Mouse (Mus musculus) right cerebral cortex, adult 2 months (tissue): ENCODE data around the gene Sept12.

ENCODE experiments used
- DNase-seq, 2 experiments: peaks; one replicate each; pipeline ENCODE4 v3.0.0; 2021 to 2022; ENCODE audit warnings: low spot score in 2 of 2

The Sept12 gene

DNA sequence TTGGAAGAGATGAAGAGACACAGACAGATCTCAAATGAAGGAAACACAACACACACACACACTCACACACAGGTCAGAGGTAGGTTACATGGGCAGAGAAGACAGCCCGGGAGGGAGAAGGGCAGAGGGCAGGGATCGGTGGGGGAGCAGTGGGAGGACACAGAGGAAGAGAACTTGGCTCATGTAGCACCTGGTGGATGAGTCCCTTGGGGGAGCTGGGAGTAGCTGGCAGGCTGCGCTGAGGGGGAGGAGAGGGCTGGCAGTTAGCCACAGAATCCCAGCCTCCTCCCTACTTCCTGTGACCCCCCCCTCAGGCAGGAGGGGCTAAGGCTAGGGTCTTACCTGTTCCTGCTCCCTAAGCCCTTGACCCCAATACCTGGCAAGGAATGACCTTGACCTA, at the start of gene Sept12:
Gene Sept12, minus strand, starts transcription at position 300 of the 400 bp plus-strand sequence.
- DNase-seq: no peak

- DNase-seq: no peak
Measured at GRCm38 (mm10) chr16:5045322-5045721, 47.7 kb upstream of the Sept12 start.

DNA sequence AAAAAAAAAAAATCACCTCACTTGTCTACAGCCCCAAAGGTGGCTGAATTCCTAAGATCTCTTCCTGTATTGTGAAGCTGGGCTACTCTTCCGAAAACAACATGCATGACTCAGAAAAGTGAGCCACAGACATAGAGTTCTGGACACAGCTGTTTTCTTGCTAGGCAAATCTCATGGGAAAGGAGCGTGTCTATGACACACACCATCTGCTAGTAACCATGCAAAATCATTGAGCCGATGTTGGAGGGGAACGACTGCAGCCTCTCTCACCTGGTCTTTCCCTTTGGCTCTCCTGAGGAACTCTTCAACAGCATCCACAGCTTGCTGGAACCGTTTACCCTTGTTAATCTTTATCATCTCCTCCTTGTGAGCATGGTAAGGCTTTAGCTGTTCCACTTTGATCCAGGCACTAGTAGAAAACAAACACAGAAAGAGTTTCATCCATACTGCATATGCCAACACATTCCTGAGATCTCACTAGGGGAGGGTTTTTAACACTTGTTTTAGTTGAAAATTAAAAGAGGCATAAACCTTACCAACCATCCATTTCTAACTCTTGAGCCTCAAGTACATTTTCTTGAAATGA, 39.1 kb upstream of the Sept12 start:
- no peak for DNase-seq

DNA sequence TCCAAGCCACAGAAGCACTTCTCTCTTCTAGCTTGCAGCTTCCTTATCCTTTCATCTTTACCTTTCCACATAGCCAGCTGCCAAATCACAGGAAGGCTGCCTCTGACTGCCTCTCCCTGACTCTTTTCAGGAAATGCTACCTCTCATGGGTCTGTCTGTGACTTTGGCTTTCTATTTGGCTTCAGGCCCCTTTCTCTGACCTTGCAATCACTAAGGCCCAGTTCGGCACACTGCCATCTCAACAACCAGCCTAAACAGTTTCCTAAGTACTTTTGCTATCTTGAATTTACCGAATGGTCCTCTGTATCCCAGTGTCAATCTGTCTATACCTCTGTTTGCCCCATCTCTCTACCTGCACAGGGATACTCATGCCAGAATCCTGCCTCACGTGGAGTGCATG, 37.9 kb upstream of the Sept12 start:
- DNase-seq: no peak

DNA sequence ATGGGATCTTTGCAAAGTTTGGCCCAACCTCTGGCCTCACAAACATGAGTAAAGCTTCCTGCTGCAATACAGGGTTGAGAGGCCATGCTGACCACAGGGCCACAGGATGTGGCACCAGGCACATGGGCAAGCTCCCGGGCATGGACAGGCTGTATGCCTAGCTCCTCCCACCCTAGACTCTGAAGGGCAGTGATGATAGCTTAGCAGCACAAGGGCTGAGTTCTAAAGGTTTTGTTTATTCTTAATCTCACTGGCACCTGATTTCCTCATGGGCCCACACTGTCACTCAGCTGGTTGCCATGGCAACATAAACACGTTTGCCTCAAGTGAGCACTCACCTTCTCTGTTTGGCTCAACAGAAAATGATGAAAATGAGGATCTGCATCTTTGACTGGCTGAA, 32.2 kb upstream of the Sept12 start:
- DNase-seq: no peak

DNA sequence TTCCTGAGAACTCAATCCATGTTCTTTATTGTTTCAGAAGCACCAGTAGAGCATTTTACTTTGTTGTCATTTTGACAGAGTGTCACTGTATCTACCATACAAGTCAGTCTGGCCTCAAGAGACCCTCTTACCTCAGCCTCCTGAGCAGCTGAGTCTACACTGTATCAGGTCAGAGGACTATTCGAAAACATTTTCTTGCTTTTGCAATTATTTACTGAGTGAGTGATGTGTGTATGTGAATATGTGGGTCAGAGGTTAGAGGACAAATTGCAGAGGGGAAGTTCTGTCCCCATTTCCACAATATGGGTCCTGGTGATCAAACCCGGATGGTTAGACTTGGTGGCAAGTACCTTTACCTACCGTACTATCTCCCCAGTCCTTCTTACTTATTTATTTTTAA, 26.4 kb upstream of the Sept12 start:
- no peak for DNase-seq

- no peak for DNase-seq
Measured at GRCm38 (mm10) chr16:5014578-5014977, 16.9 kb upstream of the Sept12 start.

DNA sequence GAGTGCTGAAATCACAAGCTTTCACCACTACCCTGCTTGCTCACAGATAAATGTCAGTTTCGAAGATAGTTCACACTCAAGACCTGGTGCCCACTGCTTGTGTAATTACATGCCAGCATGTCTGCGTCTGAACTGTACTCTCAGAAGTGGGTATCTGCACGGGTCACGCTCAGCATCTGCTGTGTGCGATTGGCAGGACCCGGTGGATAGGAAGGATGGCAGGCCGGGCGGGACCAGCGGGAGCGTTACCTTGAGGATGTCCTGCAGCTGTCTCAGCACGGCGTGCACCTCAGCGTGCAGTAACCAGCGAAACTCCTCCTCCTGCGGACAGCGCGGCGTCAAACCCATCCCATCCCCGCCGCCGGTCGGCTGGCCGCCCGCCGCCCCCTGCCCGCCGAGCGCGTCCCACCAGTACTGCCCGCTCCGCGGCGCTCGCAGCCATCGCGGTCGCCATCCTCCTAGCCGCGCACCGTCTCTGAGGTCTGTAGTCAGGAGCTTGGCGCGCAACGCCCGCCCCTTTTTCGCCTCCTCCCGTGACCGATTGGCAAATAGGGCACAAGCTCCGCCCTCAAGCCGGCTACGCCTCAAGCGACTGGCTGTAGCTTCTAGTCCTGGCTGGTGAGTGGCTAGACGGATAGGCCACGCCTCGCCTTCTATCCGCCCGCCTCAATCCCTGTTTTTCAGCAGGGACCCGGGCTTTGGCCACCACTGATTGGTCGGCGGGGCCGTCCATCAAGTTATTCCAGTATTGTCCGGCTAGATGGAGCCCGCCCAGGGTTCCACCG, 15.6 kb upstream of the Sept12 start, which contains the start of gene Rogdi:
Gene Rogdi, minus strand, starts transcription at position 500 of the 785 bp plus-strand sequence.
- DNase-seq: peak; percentile 99

GRCm38 (mm10) chr16:5012036-5013005, 14.7 kb upstream of the Sept12 start:
- peak in 1 of 2 experiments; percentile 20 for DNase-seq

DNA sequence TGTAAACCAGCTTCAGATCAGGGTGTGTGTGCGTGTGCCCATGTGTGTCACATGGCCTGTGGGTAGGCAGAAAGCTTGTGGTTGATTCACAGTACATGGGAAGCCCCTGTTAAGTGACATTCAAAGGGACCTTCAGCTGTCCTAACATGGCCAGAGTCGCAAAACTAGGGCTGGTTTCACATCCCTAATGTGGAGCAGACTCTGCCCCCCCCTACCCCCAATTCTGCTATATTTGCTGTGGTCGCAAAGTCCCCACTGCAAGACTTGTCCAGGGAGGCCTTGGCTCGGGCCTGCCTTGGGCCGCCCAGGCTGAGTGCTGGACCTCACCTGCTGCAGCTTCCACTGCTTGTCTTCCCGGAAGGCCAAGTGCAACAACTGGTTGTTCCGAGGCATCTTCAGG, 13.6 kb upstream of the Sept12 start:
- DNase-seq: no peak

GRCm38 (mm10) chr16:5010371-5010935, 12.8 kb upstream of the Sept12 start:
- DNase-seq: no peak

DNA sequence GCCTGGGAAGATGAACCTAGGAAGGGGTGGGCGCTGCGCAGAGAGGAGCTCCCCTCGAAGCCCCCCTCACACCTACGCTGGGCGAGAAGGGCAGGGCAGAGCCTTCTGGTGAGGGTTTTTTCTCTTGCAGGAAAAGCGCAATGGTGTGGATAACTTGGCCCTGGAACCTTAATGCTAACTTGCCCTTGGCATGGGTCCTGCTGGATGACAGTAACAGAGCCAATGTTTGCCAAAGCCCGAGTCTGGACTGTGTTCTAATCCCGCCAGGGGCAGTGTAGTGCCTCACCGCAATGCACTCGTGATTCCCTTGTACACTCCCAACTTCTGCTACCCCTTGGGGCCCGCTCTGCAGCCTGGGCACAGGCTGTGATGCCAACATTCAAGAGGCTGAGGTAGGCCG, 10.4 kb upstream of the Sept12 start:
- no peak for DNase-seq

GRCm38 (mm10) chr16:5007492-5007891, 9.8 kb upstream of the Sept12 start:
- no peak for DNase-seq

DNA sequence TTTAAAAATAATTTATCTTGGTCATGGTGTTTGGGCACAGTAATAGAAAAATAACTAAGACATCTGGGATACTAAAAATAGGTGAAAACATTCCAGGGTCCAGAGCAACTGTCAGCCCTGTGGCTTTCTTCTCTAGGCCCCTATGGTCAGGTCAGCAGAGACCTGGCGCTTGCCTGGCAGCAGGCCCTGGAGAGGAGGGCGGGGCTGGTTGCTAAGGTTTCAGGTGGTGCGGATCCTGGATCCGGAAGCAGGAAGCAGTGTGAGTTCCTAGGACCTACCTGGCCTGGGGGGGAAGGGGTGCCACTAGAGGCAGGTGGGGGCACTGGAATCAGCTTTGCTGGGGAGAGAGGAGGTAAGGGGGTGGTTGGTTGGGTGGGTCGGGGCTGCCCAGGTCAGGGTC, 9.4 kb upstream of the Sept12 start, which contains the start of gene Smim22:
Gene Smim22, plus strand, starts transcription at position 222 of the 400 bp plus-strand sequence.
- DNase-seq: no peak

DNA sequence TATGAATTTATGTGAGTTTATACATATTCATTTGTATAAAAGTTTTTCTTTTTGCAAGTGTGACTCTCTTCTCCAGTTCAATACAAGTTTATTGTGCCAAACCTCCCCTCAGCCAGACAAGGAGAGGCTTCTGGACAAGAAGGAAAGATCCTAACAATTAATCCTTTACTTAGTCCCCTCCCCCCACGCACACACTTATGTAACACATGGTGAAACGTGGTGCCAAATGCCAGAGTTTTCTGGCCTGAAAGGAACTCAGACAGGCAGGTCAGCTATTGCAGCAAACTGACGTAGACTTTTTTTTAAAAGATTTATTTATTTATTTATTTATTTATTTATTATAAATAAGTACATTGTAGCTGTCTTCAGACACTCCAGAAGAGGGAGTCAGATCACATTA, 3.0 kb upstream of the Sept12 start:
- DNase-seq: no peak

DNA sequence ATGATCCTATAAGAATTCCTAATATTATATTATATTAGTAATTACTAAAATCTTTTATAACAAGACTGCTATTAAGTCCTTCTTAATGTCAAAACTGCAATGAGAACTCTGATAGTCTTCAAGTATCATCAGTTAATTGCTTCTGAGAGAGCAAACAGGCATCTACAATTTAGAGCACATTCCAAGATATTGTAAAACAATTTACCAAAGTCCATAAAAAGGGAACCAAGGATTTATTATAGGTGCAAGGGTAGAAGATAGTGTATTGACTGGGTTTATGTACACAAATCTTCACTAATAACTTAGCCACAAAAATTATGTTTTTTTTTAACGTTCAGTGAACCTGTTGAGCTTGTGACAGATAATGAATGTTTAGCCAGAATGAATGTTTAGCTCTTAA, 1.3 kb upstream of the Sept12 start:
- DNase-seq: no peak

DNA sequence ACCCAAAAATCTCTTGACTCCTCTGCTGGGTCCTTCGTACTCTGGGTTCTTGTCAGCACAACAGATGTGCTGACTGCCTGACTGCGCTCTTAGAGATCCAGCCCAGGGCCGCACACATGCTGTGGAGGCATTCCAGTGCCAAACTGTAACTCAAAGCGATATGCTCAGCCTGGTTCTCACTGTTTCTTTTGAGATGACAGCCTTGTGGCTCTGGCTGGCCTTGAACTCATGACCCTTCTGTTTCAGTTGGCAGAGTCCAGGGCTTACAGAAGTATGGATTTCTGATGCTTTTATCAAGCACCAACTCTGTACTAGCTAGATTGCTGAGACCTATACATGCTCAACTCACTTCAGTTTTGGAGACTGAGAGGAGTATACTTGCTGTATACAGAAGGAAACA, 4.4 kb downstream of the Sept12 start:
- DNase-seq: no peak

- DNase-seq: no peak
Measured at GRCm38 (mm10) chr16:4984717-4985116, 12.9 kb downstream of the Sept12 start.

DNA sequence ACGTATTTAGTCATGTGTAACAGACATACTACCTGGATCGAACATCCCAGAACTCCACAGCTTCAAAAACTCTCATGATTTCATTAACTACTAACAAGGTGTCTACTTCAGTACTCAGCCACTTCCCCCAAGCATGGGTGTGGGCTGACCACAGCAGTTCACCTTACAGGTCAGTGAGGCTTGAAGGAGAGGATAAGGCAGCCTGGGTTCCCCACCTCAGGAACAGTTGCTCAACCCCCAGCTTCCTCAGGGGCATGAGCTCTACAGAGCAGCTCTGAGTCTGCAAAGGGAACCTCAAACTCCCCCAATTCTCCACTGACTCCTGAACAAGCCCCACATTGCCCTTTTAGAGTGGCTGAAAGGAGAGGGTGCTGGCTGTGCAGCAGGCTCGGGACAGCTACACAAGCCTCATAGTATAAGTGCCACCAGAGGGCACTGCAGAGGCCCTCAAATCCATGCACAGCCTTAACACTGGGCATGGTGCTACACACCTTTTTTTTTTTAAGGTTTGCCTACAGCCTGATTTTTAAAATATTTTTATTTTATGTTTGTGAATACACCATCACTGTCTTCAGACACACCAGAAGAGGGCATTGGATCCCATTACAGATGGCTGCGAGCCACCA, 17.8 kb downstream of the Sept12 start:
- no peak for DNase-seq

DNA sequence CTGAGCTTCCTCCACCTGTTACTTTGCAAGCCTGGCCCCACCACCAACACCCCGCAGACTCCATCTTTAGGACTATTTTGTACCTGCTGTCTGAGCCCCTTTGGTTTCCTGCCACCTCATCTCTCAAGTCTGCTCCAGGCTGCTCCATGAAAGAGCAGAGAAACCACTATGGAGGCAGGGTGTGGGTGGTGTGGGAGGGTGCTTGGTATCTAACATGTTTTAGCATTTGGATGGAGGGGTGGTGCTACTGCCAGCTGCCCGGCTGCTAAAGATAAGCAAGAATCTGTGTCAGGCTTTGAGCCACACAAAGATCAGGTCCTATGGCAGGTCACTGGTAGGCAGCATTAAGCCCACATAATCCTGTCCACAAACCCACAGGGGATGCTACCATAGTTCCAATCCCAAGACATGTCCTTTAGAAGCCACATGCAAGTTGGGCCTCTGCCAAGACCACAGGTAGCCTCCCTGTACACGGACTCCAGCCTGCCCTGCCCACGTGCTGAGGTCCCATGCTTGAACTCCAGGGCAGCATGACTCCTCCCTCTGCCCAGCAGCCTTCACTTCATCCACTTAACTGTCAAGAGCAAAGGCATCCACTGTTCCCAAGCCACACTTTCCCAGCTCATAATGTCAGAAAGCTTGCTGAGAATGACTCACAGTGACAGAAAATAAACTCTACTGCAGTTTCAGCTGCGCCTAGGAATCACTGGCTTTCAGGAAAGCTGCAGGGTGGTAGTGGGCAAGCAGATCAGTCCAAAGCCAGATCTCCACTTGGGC, 19.2 kb downstream of the Sept12 start:
- peak; percentile 41 to 52 for DNase-seq

DNA sequence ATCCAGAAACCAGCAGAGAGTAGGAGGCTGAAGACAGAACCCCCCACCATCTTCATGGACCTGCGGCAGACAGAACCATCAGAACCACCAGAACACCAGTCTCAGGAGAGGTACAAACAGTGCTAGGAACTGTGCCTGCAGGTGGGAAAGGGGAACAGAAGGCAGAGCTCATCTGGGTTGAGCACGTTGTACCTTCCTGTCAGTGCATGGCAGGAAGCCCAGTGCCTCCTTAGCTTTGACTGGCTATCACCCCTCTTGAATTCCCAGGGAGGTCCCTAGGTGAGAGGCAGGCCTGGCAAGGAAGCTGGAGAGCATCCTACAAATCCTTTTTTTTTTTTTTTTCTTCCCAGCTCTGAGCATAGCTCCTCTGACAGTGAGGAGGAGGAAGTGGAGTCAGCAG, 21.5 kb downstream of the Sept12 start:
- peak in 1 of 2 experiments; percentile 41 for DNase-seq
